Mouse (Mus musculus) erythroblast, adult 5-6 weeks (primary cell): ENCODE results near the gene Matn4. TPM values are rescaled to one million over a fixed set of nuclear protein-coding genes. Genes with fewer than 3 reads are reported as not detected.

Experiments used
- total RNA-seq, 2 experiments: library from RNA; stranded (forward) in 1 of 2; stranded (reverse) in 1 of 2; fragments of 150-400 nt in 1 of 2; fragments of 200-764, 138-1000 nt in 1 of 2; gene quantifications; 2 replicates each; pipeline versions ENCODE4 v1.2.3 to v1.2.4; 2015 to 2017; ENCODE audit warnings: low replicate concordance in 2 of 2

Matn4 gene
- total RNA-seq, 2 experiments from 2014 or later, result not detected

Other genes with a start within 250 kb of the Matn4 start
- not detected in 2 replicates for gene Kcns1, start 234.0 kb downstream of the Matn4 start, total RNA-seq (2015; ENCODE audit: low replicate concordance)
- not detected in 2 replicates for gene Kcns1, start 234.0 kb downstream of the Matn4 start, total RNA-seq (2017; ENCODE audit: low replicate concordance)
- gene Wfdc5, start 222.4 kb downstream of the Matn4 start, total RNA-seq (2015; ENCODE audit: low replicate concordance), result not detected in 2 replicates
- gene Wfdc5, start 222.4 kb downstream of the Matn4 start, total RNA-seq (2017; ENCODE audit: low replicate concordance), result not detected in 2 replicates
- not detected in 2 replicates for gene Wfdc12, start 214.6 kb downstream of the Matn4 start, total RNA-seq (2015; ENCODE audit: low replicate concordance)
- gene Wfdc12, start 214.6 kb downstream of the Matn4 start, total RNA-seq (2017; ENCODE audit: low replicate concordance), result not detected in 2 replicates
- gene Wfdc15a, start 205.0 kb downstream of the Matn4 start, total RNA-seq (2015; ENCODE audit: low replicate concordance), result not detected in 2 replicates
- gene Wfdc15a, start 205.0 kb downstream of the Matn4 start, total RNA-seq (2017; ENCODE audit: low replicate concordance), result not detected in 2 replicates
- not detected in 2 replicates for gene Wfdc15b, start 183.5 kb downstream of the Matn4 start, total RNA-seq (2015; ENCODE audit: low replicate concordance)
- not detected in 2 replicates for gene Wfdc15b, start 183.5 kb downstream of the Matn4 start, total RNA-seq (2017; ENCODE audit: low replicate concordance)
- not detected in 2 replicates for gene Svs2, start 166.7 kb downstream of the Matn4 start, total RNA-seq (2015; ENCODE audit: low replicate concordance)
- not detected in 2 replicates for gene Svs2, start 166.7 kb downstream of the Matn4 start, total RNA-seq (2017; ENCODE audit: low replicate concordance)
- gene Svs3b, start 148.5 kb downstream of the Matn4 start, total RNA-seq (2015; ENCODE audit: low replicate concordance), result not detected in 2 replicates
- gene Svs3b, start 148.5 kb downstream of the Matn4 start, total RNA-seq (2017; ENCODE audit: low replicate concordance), result not detected in 2 replicates
- not detected in 2 replicates for gene Svs4, start 126.7 kb downstream of the Matn4 start, total RNA-seq (2015; ENCODE audit: low replicate concordance)
- not detected in 2 replicates for gene Svs4, start 126.7 kb downstream of the Matn4 start, total RNA-seq (2017; ENCODE audit: low replicate concordance)
- not detected in 2 replicates for gene Svs3a, start 115.9 kb downstream of the Matn4 start, total RNA-seq (2015; ENCODE audit: low replicate concordance)
- gene Svs3a, start 115.9 kb downstream of the Matn4 start, total RNA-seq (2017; ENCODE audit: low replicate concordance), result not detected in 2 replicates
- not detected in 2 replicates for gene Svs6, start 88.4 kb downstream of the Matn4 start, total RNA-seq (2015; ENCODE audit: low replicate concordance)
- gene Svs6, start 88.4 kb downstream of the Matn4 start, total RNA-seq (2017; ENCODE audit: low replicate concordance), result not detected in 2 replicates
- not detected in 2 replicates for gene Svs5, start 72.4 kb downstream of the Matn4 start, total RNA-seq (2015; ENCODE audit: low replicate concordance)
- not detected in 2 replicates for gene Svs5, start 72.4 kb downstream of the Matn4 start, total RNA-seq (2017; ENCODE audit: low replicate concordance)
- 78.0 and 99.7 TPM in 2 replicates for gene Slpi, start 16.1 kb downstream of the Matn4 start, total RNA-seq (2015; ENCODE audit: low replicate concordance)
- 6.9 and 12.7 TPM in 2 replicates for gene Slpi, start 16.1 kb downstream of the Matn4 start, total RNA-seq (2017; ENCODE audit: low replicate concordance)
- gene Rbpjl, start 2.0 kb downstream of the Matn4 start, total RNA-seq (2015; ENCODE audit: low replicate concordance), result not detected in 2 replicates
- gene Rbpjl, start 2.0 kb downstream of the Matn4 start, total RNA-seq (2017; ENCODE audit: low replicate concordance), result not detected in 2 replicates
- 0.38 and 0.42 TPM in 2 replicates for gene Sdc4, start 38.7 kb upstream of the Matn4 start, total RNA-seq (2015; ENCODE audit: low replicate concordance)
- gene Sdc4, start 38.7 kb upstream of the Matn4 start, total RNA-seq (2017; ENCODE audit: low replicate concordance), result 0.09 and 0.98 TPM in 2 replicates
- 7.1 and 9.8 TPM in 2 replicates for gene Sys1, start 51.8 kb upstream of the Matn4 start, total RNA-seq (2015; ENCODE audit: low replicate concordance)
- gene Sys1, start 51.8 kb upstream of the Matn4 start, total RNA-seq (2017; ENCODE audit: low replicate concordance), result 3.7 and 17.0 TPM in 2 replicates
- not detected in 2 replicates for gene Gm20458, start 55.8 kb upstream of the Matn4 start, total RNA-seq (2015; ENCODE audit: low replicate concordance)
- gene Gm20458, start 55.8 kb upstream of the Matn4 start, total RNA-seq (2017; ENCODE audit: low replicate concordance), result not detected in 2 replicates
- gene Trp53tg5, start 68.6 kb upstream of the Matn4 start, total RNA-seq (2015; ENCODE audit: low replicate concordance), result not detected in 2 replicates
- gene Trp53tg5, start 68.6 kb upstream of the Matn4 start, total RNA-seq (2017; ENCODE audit: low replicate concordance), result not detected in 2 replicates
- gene Dbndd2, start 80.9 kb upstream of the Matn4 start, total RNA-seq (2015; ENCODE audit: low replicate concordance), result 2.1 TPM in 1 of 2 replicates, not detected in the other
- 0.84 and 3.9 TPM in 2 replicates for gene Dbndd2, start 80.9 kb upstream of the Matn4 start, total RNA-seq (2017; ENCODE audit: low replicate concordance)
- gene Pigt, start 92.4 kb upstream of the Matn4 start, total RNA-seq (2015; ENCODE audit: low replicate concordance), result 13.6 and 17.1 TPM in 2 replicates
- 7.0 and 8.6 TPM in 2 replicates for gene Pigt, start 92.4 kb upstream of the Matn4 start, total RNA-seq (2017; ENCODE audit: low replicate concordance)
- not detected in 2 replicates for gene Wfdc2, start 157.3 kb upstream of the Matn4 start, total RNA-seq (2015; ENCODE audit: low replicate concordance)
- gene Wfdc2, start 157.3 kb upstream of the Matn4 start, total RNA-seq (2017; ENCODE audit: low replicate concordance), result not detected in 2 replicates
- gene Spint3, start 168.3 kb upstream of the Matn4 start, total RNA-seq (2015; ENCODE audit: low replicate concordance), result not detected in 2 replicates
- gene Spint3, start 168.3 kb upstream of the Matn4 start, total RNA-seq (2017; ENCODE audit: low replicate concordance), result not detected in 2 replicates
- not detected in 2 replicates for gene Wfdc6a, start 180.3 kb upstream of the Matn4 start, total RNA-seq (2015; ENCODE audit: low replicate concordance)
- not detected in 2 replicates for gene Wfdc6a, start 180.3 kb upstream of the Matn4 start, total RNA-seq (2017; ENCODE audit: low replicate concordance)
- not detected in 2 replicates for gene Eppin, start 188.4 kb upstream of the Matn4 start, total RNA-seq (2015; ENCODE audit: low replicate concordance)
- not detected in 2 replicates for gene Eppin, start 188.4 kb upstream of the Matn4 start, total RNA-seq (2017; ENCODE audit: low replicate concordance)
- gene Wfdc6b, start 208.4 kb upstream of the Matn4 start, total RNA-seq (2015; ENCODE audit: low replicate concordance), result not detected in 2 replicates
- gene Wfdc6b, start 208.4 kb upstream of the Matn4 start, total RNA-seq (2017; ENCODE audit: low replicate concordance), result not detected in 2 replicates
- gene Wfdc8, start 208.5 kb upstream of the Matn4 start, total RNA-seq (2015; ENCODE audit: low replicate concordance), result not detected in 2 replicates
- gene Wfdc8, start 208.5 kb upstream of the Matn4 start, total RNA-seq (2017; ENCODE audit: low replicate concordance), result not detected in 2 replicates
- not detected in 2 replicates for gene Wfdc16, start 233.6 kb upstream of the Matn4 start, total RNA-seq (2015; ENCODE audit: low replicate concordance)
- not detected in 2 replicates for gene Wfdc16, start 233.6 kb upstream of the Matn4 start, total RNA-seq (2017; ENCODE audit: low replicate concordance)